Mouse (Mus musculus): ENCODE results near the gene Pxmp2.

DNA sequence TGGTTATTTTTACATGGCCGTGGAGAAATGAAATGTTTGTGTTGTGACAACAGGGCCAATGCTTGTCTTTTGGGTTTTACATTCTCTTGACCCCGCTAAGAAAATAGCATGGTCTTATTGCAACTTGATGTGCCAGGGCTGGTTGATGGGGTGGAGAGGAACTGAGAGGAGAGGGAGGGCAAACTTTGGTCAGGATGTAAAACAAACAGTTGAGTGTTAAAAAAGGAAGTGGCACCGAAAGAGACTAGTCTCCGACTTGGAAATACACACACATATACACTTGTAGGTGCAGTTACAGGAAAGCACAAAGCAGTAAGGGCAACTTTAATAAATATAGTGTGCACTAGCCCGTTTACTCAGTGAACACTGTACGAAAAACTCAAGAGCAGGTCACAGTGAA is 53.6 kb downstream of the Pxmp2 start:
- TF ChIP-seq ZNF384 (IDR thresholded peaks at IDR 0.05; ENCODE audit: low read depth, low read length) (no peak), HCFC1 (IDR thresholded peaks at IDR 0.05; ENCODE audit: borderline replicate concordance, insufficient read depth, low read length) (no peak), MAFK (IDR thresholded peaks at IDR 0.05; ENCODE audit: insufficient read depth, low read depth, low read length) (no peak), CHD2 (IDR thresholded peaks at IDR 0.05; ENCODE audit: low read depth, low read length) (no peak), ZC3H11A (IDR thresholded peaks at IDR 0.05; ENCODE audit: borderline replicate concordance, low read depth, low read length) (no peak)

All from ES-E14 (cell line).